14 mouse cellular contexts compared by ENCODE assay signal in the genomic region with DNA sequence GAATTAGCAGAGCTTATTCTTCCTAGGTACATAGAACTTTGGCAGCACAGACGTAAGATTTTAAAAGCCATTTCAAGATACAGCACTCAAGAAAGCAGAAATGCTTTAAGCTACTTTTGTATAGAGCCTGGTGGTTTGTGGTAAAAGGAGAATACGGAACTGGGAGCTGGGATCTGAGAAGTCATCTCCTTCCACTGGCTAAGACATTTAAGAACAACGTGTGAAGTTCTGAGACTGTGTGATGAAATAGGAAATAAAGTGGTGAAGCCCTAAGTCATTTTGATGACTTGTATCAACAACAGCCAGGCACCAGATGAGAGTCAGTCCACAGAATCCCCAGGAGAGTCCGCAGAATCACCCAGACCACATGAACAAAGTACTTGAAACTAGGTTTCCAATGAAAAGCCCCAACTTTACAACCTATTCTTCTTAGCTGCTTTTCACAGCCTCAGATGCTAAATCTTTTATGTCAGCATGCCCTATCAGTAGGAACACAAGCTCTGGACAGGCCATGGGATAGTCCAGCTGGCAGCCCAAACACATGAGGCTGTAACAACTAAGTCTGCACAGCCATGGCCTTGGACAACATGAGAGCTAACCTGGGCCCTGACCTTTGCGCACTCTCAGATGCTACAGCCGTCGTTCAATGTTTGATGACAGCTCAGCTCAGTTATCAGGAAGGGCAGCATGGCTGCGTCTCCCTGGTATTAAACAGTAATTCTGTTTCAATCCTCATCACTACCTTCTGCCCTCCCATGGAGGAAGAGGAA.
DNase-seq lines count a peak whose midpoint lies in the region; ATAC-seq and TF ChIP-seq lines count a peak whose summit lies in the region.
"Had no signal": no experiment of that assay in that cellular context is flagged by ENCODE, and none has a peak within 500 bp of the region (broad histone marks: within the 10 kb centered on the region; RNA-seq: fewer than 3 reads in every experiment).

No protein-coding gene starts in this region.

- H3K27ac ChIP-seq in kidney, adult 2 months (ENCODE audit: insufficient read depth, low read depth, low read length), result no peak overlapping the region
- H3K27ac ChIP-seq in left cerebral cortex, adult 2 months, result no peak overlapping the region
- H3K27ac ChIP-seq: midbrain, embryonic 15.5 days; neural tube, embryonic 12.5 days had no signal

- H3K4me1 ChIP-seq in kidney, adult 2 months (ENCODE audit: control insufficient read depth, insufficient read depth, low read length), result no peaks in the 10 kb centered on the region
- H3K4me1 ChIP-seq: midbrain, embryonic 15.5 days; neural tube, embryonic 12.5 days had no signal

- H3K4me3 ChIP-seq in kidney, adult 2 months (ENCODE audit: insufficient read depth, low read depth, low read length), result no peak overlapping the region
- no peak overlapping the region for H3K4me3 ChIP-seq in left cerebral cortex, adult 2 months
- H3K4me3 ChIP-seq: erythroblast, embryonic 14.5 days; midbrain, embryonic 15.5 days; neural tube, embryonic 12.5 days had no signal

- WGBS in kidney, adult 2 months, result 71% methylated on average over 8 of the region's 8 CpGs

- DNase-seq in kidney, adult 2 months, result peak; percentile 9
- DNase-seq in kidney, postnatal 25 days, result no peak
- peak; percentile 17 for DNase-seq in adipocyte (ENCODE audit: low spot score)
- DNase-seq in adrenal gland, postnatal 36 days, result peak; percentile 40 to 47
- DNase-seq in left cerebral cortex, postnatal 25 days (ENCODE audit: low spot score in 2 of 2), result no peak
- DNase-seq in embryo, embryonic 9.5 days (ENCODE audit: extremely low spot score), result no peak
- no peak for DNase-seq in left cerebral cortex, adult 2 months (ENCODE audit: extremely low spot score in 1 of 2, low spot score in 2 of 2)
- DNase-seq: cerebellum, adult 11-12 months; heart, postnatal 36 days; thymus, postnatal 36 days had no signal

- no peak for TF ChIP-seq CTCF in kidney, adult 2 months (conservative IDR thresholded peaks at IDR 0.05; ENCODE audit: insufficient read depth, insufficient read length, low read depth, low read length)
- no peak for TF ChIP-seq CTCF in left cerebral cortex, adult 2 months (IDR thresholded peaks at IDR 0.05)

- no peaks in the 10 kb centered on the region for H3K36me3 ChIP-seq in kidney, adult 2 months (ENCODE audit: control insufficient read depth, insufficient read depth, low read length)
- H3K36me3 ChIP-seq: midbrain, embryonic 15.5 days had no signal

- intact Hi-C loops in left cerebral cortex, postnatal 25 days (cut with DNase I), result loop anchor here (1.0 to 10.0 kb wide), 5 partner anchors 70 to 367 kb away; partner anchors contain the start of genes Mnd1 and Tmem131l
- intact Hi-C loops in left cerebral cortex, adult 2 months (cut with DNase I), result loop anchor here (1.0 to 5.0 kb wide), 3 partner anchors 95 to 365 kb away; partner anchors contain the start of gene Tmem131l

- peak; percentile 91 for ATAC-seq in megakaryocyte, adult 5-6 weeks (ENCODE audit: poor library complexity, severe bottlenecking)
- ATAC-seq: midbrain, embryonic 15.5 days had no signal

- no peak for TF ChIP-seq POLR2A in kidney, adult 2 months (IDR thresholded peaks at IDR 0.05; ENCODE audit: low read depth, low read length)

- no peaks in the 10 kb centered on the region for H3K27me3 ChIP-seq in kidney, adult 2 months (replicated peaks; ENCODE audit: control insufficient read depth, insufficient read depth, low read length)
- H3K27me3 ChIP-seq: midbrain, embryonic 15.5 days; neural tube, embryonic 12.5 days had no signal

Comparison
In these comparisons a context has a peak if more than half of its experiments do, and no peak if none do; other contexts are left out.
1. DNase-seq: peak in kidney, adult 2 months (single experiment), adipocyte (single experiment) and adrenal gland, postnatal 36 days (2 of 2); none in kidney, postnatal 25 days (0 of 2), left cerebral cortex, postnatal 25 days (0 of 2), embryo, embryonic 9.5 days (single experiment) and left cerebral cortex, adult 2 months (0 of 2).